Mouse (Mus musculus) frontal cortex, postnatal 14 days (tissue): ENCODE measurements around the gene 1700123L14Rik.
"Not testable (repeated sequence)": the region's sequence is repeated elsewhere in the genome, so short reads cannot be mapped to it uniquely, and the experiment has no call there.

Experiments
- DNase-seq, 2 experiments: peaks; one replicate each; pipeline ENCODE4 v3.0.0; 2022; ENCODE audit warnings: low spot score in 2 of 2

Gene 1700123L14Rik

DNA sequence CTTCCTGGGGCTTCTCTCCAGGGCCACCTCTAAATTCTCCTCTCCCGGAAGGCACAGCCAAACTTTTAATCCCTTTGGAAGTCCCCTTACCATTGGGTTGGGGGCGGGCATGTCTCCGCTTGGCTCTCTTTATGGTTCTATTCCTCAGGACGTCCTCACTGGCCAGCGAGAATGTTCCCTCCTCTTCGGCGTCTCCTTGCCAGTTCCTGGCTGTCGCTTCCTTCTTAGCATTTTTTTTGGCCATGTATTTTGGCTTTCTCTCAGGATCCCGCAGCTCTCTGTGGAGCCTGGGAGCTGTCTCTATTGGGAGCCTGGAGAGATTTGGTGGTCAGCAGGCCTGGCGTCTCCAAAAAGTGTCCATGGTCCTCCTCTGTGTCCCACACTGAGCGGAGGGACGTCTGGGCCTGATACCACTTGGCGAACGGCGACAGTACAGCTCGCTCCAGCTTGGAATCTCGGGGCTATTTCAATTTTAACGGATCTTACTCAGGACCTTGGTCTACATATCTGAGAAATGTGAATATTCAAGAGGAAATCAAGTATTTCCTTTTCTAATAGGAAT is at the start of gene 1700123L14Rik:
1700123L14Rik (minus strand) TSS at position 426 of the 562 bp plus-strand sequence.
- no peak for DNase-seq

DNA sequence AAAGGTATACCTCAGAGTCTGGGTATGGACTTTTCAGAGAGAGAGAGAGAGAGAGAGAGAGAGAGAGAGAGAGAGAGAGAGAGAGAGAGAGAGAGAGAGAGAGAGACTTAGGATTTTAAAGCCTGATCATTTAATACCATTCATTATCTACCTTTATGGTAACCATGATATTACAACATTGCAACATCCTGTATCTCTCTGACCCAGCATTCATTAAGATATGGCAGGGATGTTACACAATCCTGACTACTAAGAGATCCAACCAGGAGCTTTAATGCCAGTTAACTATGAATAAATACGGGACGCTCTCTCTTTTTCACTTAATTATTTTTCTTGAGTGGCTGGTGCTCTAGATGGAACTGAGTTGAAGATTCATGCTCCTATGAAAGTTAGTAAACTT is 39.4 kb upstream of the 1700123L14Rik start:
- no peak for DNase-seq

DNA sequence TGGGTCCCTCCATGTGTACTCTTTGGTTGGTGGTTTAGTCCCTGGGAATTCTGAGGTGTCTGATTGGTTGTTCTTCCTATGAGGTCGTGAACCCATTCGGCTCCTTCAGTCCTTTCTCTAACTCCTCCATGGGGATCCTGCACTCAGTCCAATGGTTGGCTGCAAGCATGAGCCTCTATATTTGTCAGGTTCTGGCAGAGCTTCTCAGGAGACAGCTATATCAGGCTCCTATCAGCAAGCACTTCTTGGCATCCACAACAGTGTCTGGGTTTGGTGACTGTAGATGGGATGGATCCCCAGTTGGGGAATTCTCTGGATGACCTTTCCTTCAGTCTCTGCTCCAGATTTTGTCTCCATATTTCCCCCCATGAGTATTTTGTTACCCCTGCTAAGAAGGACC is 32.9 kb upstream of the 1700123L14Rik start:
- DNase-seq = not testable (repeated sequence)

DNA sequence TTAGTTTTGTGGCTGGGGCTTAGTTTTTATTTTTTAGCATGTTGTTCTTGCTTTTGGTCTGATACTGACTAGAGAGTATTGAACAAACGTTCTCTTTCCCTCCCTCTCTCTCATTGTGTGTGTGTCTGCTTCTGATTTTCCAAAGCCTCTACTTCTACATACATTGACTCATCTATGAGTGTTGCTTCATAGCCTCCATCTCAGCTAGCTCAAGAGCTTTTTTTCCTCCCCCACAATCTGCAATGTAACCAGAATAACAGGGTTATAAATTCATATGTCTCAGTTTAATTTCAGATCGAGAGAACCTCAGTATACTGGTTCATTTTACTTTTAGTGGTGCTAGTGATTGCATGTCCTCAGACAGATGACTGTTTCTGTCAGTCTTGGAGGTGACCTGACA is 20.5 kb upstream of the 1700123L14Rik start:
- DNase-seq = no peak

DNA sequence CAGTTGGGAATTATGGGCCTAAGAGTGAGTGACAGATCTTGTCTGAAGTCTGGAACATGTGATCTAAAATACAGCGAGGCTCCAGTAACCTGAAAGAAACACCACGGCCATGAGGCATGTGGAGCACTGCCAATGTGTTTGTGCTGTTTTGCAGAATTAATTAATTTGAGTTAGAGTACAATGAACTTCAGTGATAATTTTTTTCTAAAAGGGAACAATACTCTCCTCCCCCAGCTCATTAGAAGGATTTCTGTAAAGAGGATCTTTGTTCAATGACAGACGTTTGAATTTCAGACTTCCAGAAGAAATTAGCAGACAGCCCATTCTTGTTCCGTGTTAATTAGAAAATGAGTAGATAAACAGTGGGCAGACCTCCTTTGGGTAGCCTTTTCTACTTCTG is 17.3 kb upstream of the 1700123L14Rik start:
- no peak for DNase-seq

DNA sequence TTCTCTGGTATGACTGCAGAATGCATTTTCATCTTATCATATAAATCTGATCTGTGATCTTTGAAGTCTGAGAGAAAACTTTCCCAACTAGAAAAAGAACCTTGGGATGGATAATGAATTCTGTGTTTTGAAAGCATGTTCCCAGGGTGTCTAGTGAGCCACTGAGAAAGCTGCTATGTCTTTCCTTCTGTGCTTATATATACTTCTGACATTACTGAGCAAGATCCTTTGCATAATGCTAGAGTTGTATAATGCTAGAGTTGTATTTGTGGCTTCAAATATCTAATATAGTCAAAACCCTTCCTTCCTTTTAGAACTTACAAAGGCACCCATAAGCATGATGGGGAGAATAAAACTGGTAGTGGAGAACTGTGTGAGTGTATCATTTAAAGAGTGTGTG is 12.5 kb upstream of the 1700123L14Rik start:
- DNase-seq = no peak

DNA sequence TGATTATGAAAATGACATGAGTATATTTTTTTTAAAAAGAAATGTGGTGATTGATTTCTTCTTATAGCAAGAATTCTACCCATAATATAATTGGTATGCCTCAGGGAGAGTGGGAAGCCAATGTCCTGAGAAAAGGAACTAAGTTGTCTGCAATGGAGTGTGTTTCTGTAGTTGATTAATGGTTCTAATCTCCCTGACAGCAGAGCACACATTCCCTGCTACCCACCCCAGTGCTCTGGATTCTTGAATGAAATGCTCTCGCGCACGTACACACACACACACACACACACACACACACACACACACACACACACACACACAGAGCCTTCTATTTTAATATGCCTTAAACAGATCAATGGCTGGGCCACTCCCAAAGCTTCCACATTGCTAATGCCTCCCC is 7.6 kb upstream of the 1700123L14Rik start:
- DNase-seq = no peak

DNA sequence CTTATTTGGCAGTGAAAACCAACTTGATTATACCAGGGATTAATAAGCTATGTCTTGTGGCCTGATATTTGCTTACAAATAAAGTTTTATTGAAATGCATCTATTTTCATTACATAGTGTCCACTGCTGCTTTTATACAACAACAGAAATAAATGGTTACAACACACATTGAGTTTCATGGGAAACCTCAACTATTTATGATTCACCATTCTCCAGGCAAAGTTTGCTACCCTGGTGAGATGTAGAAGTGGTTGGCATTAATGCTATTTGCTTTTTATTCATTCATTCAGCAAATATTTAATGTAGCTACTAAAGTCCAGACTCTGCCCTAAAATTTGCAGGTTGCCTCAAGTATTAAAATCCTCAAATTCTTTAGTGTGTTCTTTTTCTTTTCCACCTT is 988 bp upstream of the 1700123L14Rik start:
- no peak for DNase-seq

DNA sequence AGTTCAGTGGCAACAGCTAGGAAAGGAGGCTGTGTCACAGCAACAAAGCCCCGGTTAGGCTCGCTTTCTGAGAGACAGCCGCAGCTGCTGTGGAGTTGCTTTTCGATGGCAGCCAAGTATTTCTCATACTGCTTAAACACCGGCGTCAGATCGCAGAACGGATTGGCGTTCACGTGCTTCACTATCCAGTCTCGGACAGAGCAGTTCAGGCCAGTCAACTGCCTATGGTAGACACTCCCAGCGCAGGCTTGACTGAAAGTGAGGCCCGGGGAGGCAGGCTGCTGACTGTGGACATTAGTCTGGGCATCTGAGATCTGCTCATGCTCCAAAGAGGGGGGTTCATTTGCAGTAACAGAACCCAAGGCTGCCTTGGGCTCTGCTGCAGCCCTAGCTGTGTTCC is 640 bp downstream of the 1700123L14Rik start:
- no peak for DNase-seq

DNA sequence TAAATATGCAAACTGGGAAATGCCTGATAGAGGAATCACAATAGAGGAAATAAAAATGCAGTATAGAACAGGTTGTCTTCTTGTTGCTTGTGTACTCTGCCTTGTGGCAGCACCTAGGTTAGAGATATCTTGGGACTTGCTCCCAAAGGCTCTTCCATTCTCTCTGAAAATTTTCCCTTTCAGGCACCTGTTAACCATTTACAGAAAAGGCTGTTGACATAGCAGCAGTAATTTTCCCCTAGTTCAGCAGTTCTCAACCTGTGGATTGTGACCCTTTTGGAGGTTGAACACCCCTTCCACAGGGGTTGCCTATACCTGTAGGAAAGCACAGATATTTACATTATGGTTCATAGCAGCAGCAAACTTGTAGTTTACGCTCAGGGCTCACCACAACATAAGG is 22.7 kb downstream of the 1700123L14Rik start:
- no peak for DNase-seq

DNA sequence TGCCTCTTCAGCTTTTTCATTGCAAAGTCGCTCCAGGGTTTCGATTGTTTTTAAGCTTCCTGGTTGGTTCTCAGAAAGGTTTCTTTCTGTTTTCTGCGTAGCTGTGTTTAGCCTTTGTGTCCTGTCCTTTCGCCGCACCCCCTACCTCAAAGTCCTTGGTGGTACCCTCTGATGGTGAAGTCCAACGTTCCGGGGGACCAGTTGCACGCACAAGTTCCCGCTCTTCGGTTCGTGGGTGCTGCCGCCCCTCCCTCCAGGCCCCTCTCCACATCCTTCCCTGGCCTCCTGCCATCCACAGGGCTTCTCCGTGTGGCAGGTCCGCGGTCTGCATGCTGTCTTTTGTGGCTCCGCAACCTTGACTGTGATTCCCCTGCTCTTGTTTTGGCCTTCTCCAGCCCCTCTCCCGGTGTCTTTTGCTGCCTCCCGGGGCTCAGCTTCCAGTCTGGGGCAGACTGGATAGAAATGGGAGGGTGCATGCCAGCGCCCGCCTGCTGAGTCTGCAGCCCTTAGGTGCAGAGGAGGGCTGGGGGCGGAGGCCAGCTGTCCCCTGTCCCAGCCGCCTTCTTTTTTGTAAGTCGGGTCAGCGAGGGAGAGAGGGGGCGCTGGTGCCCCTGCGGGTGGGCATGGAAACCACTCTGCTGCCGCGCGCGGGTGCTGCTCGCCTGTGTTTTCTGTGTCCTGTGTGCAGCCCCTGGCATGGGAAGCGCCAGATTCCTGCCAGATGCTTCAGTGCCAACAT is 49.3 kb downstream of the 1700123L14Rik start:
- peak; percentile 20 to 37 for DNase-seq

DNA sequence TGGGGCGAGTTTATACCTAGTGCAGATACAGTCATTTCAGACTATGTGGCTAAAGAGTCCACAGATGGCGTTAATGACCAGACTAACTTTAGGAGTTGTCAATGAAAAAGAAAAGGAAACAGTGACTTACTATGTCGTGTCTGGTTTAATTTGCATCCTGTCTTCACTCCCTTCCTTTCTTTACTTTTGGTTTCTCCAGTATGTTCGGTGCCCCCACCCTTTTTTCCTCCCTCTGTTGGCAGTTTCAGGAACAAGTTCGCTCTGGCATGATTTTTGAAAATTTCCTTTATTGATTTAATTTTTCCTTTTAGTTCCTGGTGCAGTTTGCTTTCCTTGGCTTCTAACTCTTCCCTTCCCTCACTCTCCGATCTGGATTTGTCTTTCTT is 49.9 kb downstream of the 1700123L14Rik start:
- DNase-seq = no peak
